Mouse (Mus musculus): ENCODE measurements around the gene Lsm4.

GRCm38 (mm10) chr8:70696946-70697345 lies 23.9 kb downstream of the Lsm4 start:
- TF ChIP-seq CTCF (IDR thresholded peaks at IDR 0.05; ENCODE audit: low read depth), result no peak
- TF ChIP-seq EP300 (IDR thresholded peaks at IDR 0.05; ENCODE audit: low read depth), result no peak

Data from liver, embryonic 14.5 days (tissue).